Mouse (Mus musculus): ENCODE measurements around the gene Gm49325. TPM values are rescaled to one million over a fixed set of nuclear protein-coding genes. Genes with fewer than 3 reads are reported as not detected.

Gene Gm49325
- polyA plus RNA-seq, 1 experiment from 2014 or later: 5.1 TPM

DNA sequence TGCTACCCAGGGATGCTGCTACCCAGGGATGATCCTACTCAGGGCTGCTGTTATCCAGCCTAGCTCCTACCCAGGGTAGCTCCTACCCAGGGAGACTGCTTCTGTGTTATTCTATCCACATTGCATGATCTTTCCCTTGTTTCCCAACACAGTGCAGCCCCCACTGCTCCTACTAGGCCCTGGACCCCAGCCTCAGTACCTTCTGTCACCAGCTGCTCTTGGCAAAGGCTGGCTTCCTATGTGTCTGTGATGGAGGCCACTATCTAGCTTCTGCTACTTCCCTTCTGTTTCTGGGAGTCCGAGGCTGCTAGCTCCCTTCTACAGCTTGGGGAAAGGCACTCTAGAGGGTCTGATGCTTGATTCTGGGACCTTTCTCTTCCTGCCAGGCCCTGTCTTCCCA lies 41.5 kb downstream of the Gm49325 start:
- Histone ChIP-seq H3K4me1 (replicated peaks; ENCODE audit: control insufficient read depth, insufficient read depth, low read length) (no peaks in the 10 kb centered on the region), H3K27me3 (ENCODE audit: control insufficient read depth, insufficient read depth, low read length) (no peaks in the 10 kb centered on the region), H3K4me3 (replicated peaks; ENCODE audit: low read length) (no peak overlapping the region), H3K9ac (no peak overlapping the region), H3K4me2 (replicated peaks) (no peak overlapping the region), H3K9me3 (ENCODE audit: control insufficient read depth, low read length) (no peaks in the 10 kb centered on the region), H3K27ac (no peak overlapping the region), H3K36me3 (replicated peaks; ENCODE audit: control insufficient read depth, insufficient read depth) (peaks cover 43% of the 10 kb centered on the region)
- DNase-seq (ENCODE audit: low spot score) (no peak), ATAC-seq (ENCODE audit: low FRiP score) (no peak)
- WGBS: 74% methylated on average over 1 of the region's 1 CpGs

DNA sequence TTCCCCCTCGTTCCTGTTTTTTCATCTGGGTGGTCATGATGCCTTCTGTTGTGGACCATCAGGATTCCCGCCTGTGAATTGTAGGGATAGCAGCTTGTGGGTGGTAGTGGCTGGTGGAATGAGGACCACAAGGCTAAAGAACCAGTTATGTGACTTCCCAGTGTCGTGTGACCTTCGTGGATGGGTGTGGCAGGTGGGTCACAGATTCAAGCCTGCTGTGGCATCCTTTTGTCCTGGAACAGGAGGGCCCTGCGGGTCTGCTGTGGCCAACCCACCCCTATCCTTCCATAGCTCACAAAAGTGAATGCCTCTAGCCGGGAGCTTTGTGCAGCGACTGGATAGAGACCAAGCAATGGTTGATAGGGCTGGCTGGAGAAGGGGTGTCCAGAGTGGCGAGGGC lies 41.9 kb downstream of the Gm49325 start:
- no peak for DNase-seq (ENCODE audit: low spot score)
- Histone ChIP-seq H3K4me1 (replicated peaks; ENCODE audit: control insufficient read depth, insufficient read depth, low read length) (no peaks in the 10 kb centered on the region), H3K4me3 (replicated peaks; ENCODE audit: low read length) (no peak overlapping the region), H3K27me3 (ENCODE audit: control insufficient read depth, insufficient read depth, low read length) (no peaks in the 10 kb centered on the region), H3K4me2 (replicated peaks) (no peak overlapping the region), H3K9me3 (ENCODE audit: control insufficient read depth, low read length) (no peaks in the 10 kb centered on the region), H3K36me3 (replicated peaks; ENCODE audit: control insufficient read depth, insufficient read depth) (peaks cover 38% of the 10 kb centered on the region), H3K9ac (no peak overlapping the region), H3K27ac (no peak overlapping the region)
- no peak for ATAC-seq (ENCODE audit: low FRiP score)
- 82% methylated on average over 8 of the region's 8 CpGs for WGBS

DNA sequence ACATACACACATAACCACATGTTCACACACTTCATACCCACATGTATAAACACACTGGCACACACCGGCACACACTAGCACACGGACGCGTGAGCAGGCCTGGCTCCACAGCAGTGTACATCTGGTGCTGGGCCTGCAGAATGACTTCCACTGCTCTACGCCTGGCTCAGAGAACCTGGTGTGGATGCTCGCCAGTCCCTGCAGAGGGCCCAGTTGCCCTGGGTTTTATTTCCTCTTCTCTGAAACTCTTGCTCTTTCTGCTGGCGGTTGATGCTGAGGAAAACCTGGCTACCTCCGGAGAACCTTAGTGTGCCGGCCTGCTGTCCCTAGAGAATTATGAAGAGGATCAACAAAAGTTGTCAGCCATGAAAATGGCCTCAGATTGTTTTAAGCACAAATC lies 46.0 kb downstream of the Gm49325 start:
- Histone ChIP-seq H3K4me2 (replicated peaks) (no peak overlapping the region), H3K36me3 (replicated peaks; ENCODE audit: control insufficient read depth, insufficient read depth) (no peaks in the 10 kb centered on the region), H3K9me3 (ENCODE audit: control insufficient read depth, low read length) (no peaks in the 10 kb centered on the region), H3K9ac (no peak overlapping the region), H3K4me3 (replicated peaks; ENCODE audit: low read length) (no peak overlapping the region), H3K27ac (no peak overlapping the region), H3K4me1 (replicated peaks; ENCODE audit: control insufficient read depth, insufficient read depth, low read length) (no peaks in the 10 kb centered on the region), H3K27me3 (ENCODE audit: control insufficient read depth, insufficient read depth, low read length) (no peaks in the 10 kb centered on the region)
- DNase-seq (ENCODE audit: low spot score) (no peak), ATAC-seq (ENCODE audit: low FRiP score) (no peak)
- WGBS: 90% methylated on average over 9 of the region's 9 CpGs

DNA sequence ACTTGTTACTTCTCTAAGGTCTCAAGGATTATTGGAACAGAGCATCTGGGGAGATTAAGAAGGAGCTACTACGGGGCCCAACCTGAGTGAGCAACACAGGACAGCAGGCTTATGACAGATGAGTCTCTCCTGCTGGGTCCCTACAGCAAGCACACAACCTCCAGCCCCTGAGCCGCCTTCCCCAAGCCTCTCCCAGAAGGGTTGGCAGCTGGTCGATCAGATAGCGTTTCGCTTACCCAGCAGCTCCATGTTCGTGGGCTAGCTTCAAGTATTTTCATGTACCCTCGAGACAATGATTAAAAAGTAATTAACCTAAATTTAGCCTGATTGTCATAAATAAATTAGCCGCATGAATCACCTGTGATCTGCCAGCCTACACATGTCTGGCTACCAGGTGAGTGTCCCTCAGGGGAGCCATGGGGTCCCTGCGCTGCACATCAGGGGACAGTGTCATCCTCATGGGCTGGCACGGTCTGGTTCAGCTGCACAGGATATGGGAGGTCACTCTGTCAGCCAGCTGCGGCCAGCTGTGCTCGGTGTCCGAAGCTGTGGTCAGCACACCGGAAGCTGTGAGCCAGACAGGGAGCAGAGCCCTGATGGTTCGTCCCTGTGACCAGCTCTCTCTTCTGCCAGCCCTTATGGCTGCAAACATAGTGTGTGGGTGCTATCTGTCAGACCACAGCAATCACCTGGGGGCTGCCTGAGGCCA lies 52.4 kb downstream of the Gm49325 start:
- no peak overlapping the region for H3K9ac ChIP-seq
- H3K27me3 ChIP-seq (ENCODE audit: control insufficient read depth, insufficient read depth, low read length): no peaks in the 10 kb centered on the region
- H3K4me1 ChIP-seq (replicated peaks; ENCODE audit: control insufficient read depth, insufficient read depth, low read length): no peaks in the 10 kb centered on the region
- H3K9me3 ChIP-seq (ENCODE audit: control insufficient read depth, low read length): 0 out of 2 replicates have a peak, but pooled peaks cover 3% of the 10 kb centered on the region
- H3K4me3 ChIP-seq (replicated peaks; ENCODE audit: low read length): no peak overlapping the region
- DNase-seq (ENCODE audit: low spot score) (no peak), ATAC-seq (ENCODE audit: low FRiP score) (0 out of 2 replicates have a peak, but pooled peaks have one; percentile 14)
- no peak overlapping the region for H3K4me2 ChIP-seq (replicated peaks)
- H3K36me3 ChIP-seq (replicated peaks; ENCODE audit: control insufficient read depth, insufficient read depth): no peaks in the 10 kb centered on the region
- H3K27ac ChIP-seq: no peak overlapping the region
- 68% methylated on average over 15 of the region's 15 CpGs for whole genome bisulfite sequencing

DNA sequence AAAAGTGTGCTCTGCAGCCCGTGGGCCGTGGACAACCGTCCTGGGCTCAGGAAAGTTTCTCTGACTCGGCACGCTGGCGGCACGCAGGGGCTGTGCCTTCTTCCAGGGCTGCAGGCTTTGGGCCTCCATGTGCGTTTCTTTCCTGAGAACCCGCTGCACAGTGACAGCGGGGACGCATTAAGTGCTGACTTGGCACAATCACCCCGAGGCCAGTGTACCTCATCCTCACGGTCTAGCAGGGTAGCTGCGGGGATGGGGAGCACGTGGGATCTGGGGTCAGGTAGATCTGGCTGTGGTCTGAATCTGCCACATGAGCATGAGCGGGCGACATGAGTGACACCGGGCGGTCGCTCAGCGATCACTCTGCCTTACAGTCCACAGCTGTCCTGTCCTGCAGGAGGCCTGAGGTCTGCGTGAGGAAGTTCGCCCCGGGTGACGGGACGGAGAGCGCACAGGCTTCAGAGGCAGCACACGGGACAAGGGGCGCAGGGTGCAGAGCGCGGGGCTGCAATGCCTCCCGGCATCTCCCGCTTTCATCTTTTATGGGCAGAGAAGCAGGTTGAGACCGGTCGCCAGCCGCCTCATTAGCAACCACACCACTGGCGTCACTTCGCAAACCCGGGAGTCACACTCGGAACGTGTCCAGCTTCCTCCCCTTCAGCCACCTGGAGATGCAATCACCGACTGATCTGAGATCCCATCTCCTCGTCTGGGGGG lies 58.1 kb downstream of the Gm49325 start:
- Histone ChIP-seq H3K4me2 (replicated peaks) (no peak overlapping the region), H3K4me3 (replicated peaks; ENCODE audit: low read length) (no peak overlapping the region)
- ATAC-seq (ENCODE audit: low FRiP score): no peak

DNA sequence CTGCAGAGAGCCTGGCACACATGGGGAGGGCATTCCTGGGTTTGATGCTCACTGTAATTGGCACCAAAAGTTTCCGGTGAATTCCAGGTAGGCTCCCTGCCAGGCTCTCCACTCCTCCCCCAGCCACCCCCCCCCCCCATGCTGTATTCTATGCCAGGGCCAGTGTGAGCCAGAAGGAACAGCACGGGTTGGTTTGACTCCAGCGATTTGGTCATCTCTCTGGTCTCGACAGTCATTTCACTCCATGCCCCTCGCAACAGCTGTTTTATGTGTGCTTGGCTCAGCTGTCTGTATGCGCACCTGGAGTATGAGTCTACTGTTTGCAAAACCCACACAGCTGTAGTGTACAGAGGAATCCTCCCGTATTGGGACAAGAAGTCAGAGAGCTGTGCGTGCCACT lies 60.3 kb downstream of the Gm49325 start:
- Histone ChIP-seq H3K36me3 (replicated peaks; ENCODE audit: control insufficient read depth, insufficient read depth) (no peaks in the 10 kb centered on the region), H3K9ac (no peak overlapping the region), H3K27ac (no peak overlapping the region), H3K27me3 (ENCODE audit: control insufficient read depth, insufficient read depth, low read length) (no peaks in the 10 kb centered on the region), H3K9me3 (ENCODE audit: control insufficient read depth, low read length) (no peaks in the 10 kb centered on the region), H3K4me3 (replicated peaks; ENCODE audit: low read length) (no peak overlapping the region), H3K4me2 (replicated peaks) (no peak overlapping the region), H3K4me1 (replicated peaks; ENCODE audit: control insufficient read depth, insufficient read depth, low read length) (no peaks in the 10 kb centered on the region)
- DNase-seq (ENCODE audit: low spot score) (no peak), ATAC-seq (ENCODE audit: low FRiP score) (no peak)
- WGBS: 76% methylated on average over 8 of the region's 8 CpGs

More for the DNA sequence above, 58.1 kb downstream of the Gm49325 start:
- Histone ChIP-seq H3K9ac (no peak overlapping the region), H3K9me3 (ENCODE audit: control insufficient read depth, low read length) (0 out of 2 replicates have a peak, but pooled peaks cover 3% of the 10 kb centered on the region), H3K27ac (no peak overlapping the region), H3K27me3 (ENCODE audit: control insufficient read depth, insufficient read depth, low read length) (no peaks in the 10 kb centered on the region), H3K36me3 (replicated peaks; ENCODE audit: control insufficient read depth, insufficient read depth) (no peaks in the 10 kb centered on the region), H3K4me1 (replicated peaks; ENCODE audit: control insufficient read depth, insufficient read depth, low read length) (no peaks in the 10 kb centered on the region)
- DNase-seq (ENCODE audit: low spot score): no peak
- 59% methylated on average over 43 of the region's 43 CpGs for WGBS

DNA sequence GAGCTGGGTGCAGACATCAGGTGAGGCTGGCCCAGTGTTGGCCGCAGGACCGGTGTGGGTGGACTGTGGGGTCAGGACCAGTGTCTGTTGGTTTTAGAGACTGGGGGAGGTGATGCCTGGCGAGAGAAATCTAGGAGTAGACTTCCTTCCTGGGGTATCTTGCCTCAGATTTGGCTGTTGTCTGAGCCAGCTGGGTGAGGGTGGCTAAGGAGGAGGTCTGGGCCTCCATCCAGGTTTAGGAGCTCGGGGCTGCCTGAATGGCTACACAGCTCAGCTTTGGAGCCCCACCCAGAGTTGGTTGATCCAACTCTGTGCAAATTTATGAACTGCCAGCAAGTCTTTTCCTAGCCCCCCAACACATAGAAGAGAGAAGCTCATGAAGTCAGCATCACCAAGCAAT lies 61.4 kb downstream of the Gm49325 start:
- H3K4me2 ChIP-seq (replicated peaks): no peak overlapping the region
- DNase-seq (ENCODE audit: low spot score) (no peak), ATAC-seq (ENCODE audit: low FRiP score) (no peak)
- H3K27me3 ChIP-seq (ENCODE audit: control insufficient read depth, insufficient read depth, low read length): no peaks in the 10 kb centered on the region
- WGBS: 87% methylated on average over 4 of the region's 4 CpGs
- H3K4me3 ChIP-seq (replicated peaks; ENCODE audit: low read length): no peak overlapping the region
- no peaks in the 10 kb centered on the region for H3K4me1 ChIP-seq (replicated peaks; ENCODE audit: control insufficient read depth, insufficient read depth, low read length)
- no peaks in the 10 kb centered on the region for H3K9me3 ChIP-seq (ENCODE audit: control insufficient read depth, low read length)
- H3K9ac ChIP-seq: no peak overlapping the region
- no peaks in the 10 kb centered on the region for H3K36me3 ChIP-seq (replicated peaks; ENCODE audit: control insufficient read depth, insufficient read depth)
- H3K27ac ChIP-seq: no peak overlapping the region

DNA sequence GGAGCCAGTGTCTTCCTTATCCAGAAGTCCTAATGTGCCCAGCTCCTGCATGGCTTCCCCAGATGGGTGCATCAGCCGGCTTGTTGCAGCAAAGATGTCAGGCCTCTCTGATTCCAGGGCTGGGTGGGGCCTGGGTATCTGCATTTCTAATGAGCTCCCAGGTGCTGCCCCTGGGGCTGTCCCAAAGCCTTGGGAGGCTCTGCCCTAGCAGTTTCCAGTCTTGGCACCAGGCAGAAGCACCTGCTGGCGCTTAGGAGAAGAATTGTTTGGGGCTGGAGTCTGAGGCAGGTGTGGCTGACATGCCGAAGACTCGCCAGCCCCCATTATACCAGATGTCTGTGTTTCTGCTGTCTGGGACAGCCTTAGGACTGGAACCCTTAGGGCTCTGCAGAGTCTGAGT lies 64.7 kb downstream of the Gm49325 start:
- WGBS: 85% methylated on average over 4 of the region's 4 CpGs
- Histone ChIP-seq H3K27ac (no peak overlapping the region), H3K4me3 (replicated peaks; ENCODE audit: low read length) (no peak overlapping the region), H3K27me3 (ENCODE audit: control insufficient read depth, insufficient read depth, low read length) (peaks cover 2% of the 10 kb centered on the region; the same call in 1 of the 2 replicates), H3K9ac (no peak overlapping the region), H3K4me1 (replicated peaks; ENCODE audit: control insufficient read depth, insufficient read depth, low read length) (no peaks in the 10 kb centered on the region), H3K4me2 (replicated peaks) (no peak overlapping the region), H3K9me3 (ENCODE audit: control insufficient read depth, low read length) (no peaks in the 10 kb centered on the region), H3K36me3 (replicated peaks; ENCODE audit: control insufficient read depth, insufficient read depth) (no peaks in the 10 kb centered on the region)
- ATAC-seq (ENCODE audit: low FRiP score) (no peak), DNase-seq (ENCODE audit: low spot score) (no peak)

DNA sequence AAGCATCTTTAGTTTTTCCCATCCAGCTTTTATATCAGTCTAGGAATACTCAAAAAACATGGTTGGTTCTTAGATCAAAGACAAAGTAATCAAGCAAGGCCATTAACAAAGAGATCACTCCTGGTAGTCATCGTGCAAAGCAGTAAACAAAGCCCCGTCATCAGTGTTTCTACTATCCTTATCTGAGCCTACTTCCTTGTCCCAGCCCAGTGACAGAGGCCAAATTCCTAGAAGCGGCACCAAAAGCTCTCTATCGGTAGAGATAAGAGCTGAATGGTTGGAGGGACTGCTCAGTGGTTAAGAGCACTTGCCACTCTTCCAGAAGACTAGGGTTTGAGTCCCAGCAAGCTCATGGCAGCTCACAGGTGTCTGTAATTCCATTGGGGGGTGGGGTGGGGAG lies 65.5 kb downstream of the Gm49325 start:
- no peak overlapping the region for H3K4me2 ChIP-seq (replicated peaks)
- no peak overlapping the region for H3K27ac ChIP-seq
- no peaks in the 10 kb centered on the region for H3K4me1 ChIP-seq (replicated peaks; ENCODE audit: control insufficient read depth, insufficient read depth, low read length)
- no peak overlapping the region for H3K9ac ChIP-seq
- no peak overlapping the region for H3K4me3 ChIP-seq (replicated peaks; ENCODE audit: low read length)
- ATAC-seq (ENCODE audit: low FRiP score) (no peak), DNase-seq (ENCODE audit: low spot score) (no peak)
- H3K27me3 ChIP-seq (ENCODE audit: control insufficient read depth, insufficient read depth, low read length): peaks cover 9% of the 10 kb centered on the region; the same call in 1 of the 2 replicates
- no peaks in the 10 kb centered on the region for H3K9me3 ChIP-seq (ENCODE audit: control insufficient read depth, low read length)
- H3K36me3 ChIP-seq (replicated peaks; ENCODE audit: control insufficient read depth, insufficient read depth): no peaks in the 10 kb centered on the region
- 88% methylated on average over 4 of the region's 4 CpGs for WGBS

Measured in hindbrain, embryonic 14.5 days (tissue).